Mouse (Mus musculus): Measurements from ENCODE around the gene Olfr523. TPM values are rescaled to one million over a fixed set of nuclear protein-coding genes. Genes with fewer than 3 reads are reported as not detected.

Gene Olfr523
- polyA plus RNA-seq, 1 experiment from 2014 or later: not detected

DNA sequence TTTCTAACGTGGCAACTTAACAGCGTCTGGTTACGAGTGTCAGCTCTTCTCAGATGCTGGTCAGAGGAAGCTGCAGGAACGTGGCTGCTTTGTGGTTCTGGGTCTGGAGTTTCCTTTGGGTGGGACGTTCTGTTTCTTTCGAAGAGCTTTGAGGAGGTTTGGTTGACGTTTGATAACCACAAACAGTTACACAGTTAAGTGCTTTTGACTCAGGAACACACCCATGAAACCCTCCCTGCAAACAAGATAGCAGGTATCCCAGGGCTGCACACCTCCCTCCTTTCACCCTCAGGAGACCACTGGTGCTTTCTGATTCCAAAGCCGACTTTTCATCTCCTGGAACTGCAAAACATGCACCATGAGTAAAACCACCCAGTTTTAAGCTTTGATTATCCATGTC is 35.1 kb downstream of the Olfr523 start:
- Histone ChIP-seq H3K27ac (no peak overlapping the region), H3K9ac (no peak overlapping the region), H3K27me3 (no peaks in the 10 kb centered on the region; the same call in 1 of the 2 replicates), H3K9me3 (no peaks in the 10 kb centered on the region), H3K4me1 (no peaks in the 10 kb centered on the region), H3K36me3 (no peaks in the 10 kb centered on the region), H3K4me2 (replicated peaks) (no peak overlapping the region), H3K4me3 (no peak overlapping the region)
- WGBS: 74% methylated on average over 8 of the region's 8 CpGs
- no peak for ATAC-seq (ENCODE audit: low FRiP score, low read depth)

GRCm38 (mm10) chr7:140208677-140209076 is 35.7 kb downstream of the Olfr523 start:
- Histone ChIP-seq H3K27ac (no peak overlapping the region), H3K4me2 (replicated peaks) (no peak overlapping the region), H3K27me3 (no peaks in the 10 kb centered on the region; the same call in 1 of the 2 replicates), H3K9me3 (no peaks in the 10 kb centered on the region), H3K9ac (no peak overlapping the region), H3K36me3 (no peaks in the 10 kb centered on the region), H3K4me3 (no peak overlapping the region), H3K4me1 (no peaks in the 10 kb centered on the region)
- ATAC-seq (ENCODE audit: low FRiP score, low read depth): no peak
- WGBS: 88% methylated on average over 3 of the region's 3 CpGs

DNA sequence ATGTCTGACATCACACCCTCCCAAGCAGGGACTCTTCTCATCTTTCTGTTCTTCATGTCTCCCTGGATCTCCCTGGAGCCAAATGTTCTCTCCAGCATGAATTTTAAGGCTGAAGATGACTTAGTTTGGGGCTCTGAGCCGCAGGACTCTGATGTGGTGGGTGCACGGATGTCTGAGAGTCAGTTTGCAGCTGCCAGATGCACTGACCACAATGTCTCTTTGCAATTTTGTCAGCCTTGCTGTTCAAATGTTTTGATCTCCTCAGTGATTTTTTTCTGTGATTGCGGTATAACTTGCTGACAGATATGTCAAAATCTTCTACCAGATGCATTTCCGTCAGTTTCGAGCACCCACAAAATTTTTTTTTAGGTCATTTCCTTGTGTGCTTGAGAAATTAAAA is 40.8 kb downstream of the Olfr523 start:
- no peak for ATAC-seq (ENCODE audit: low FRiP score, low read depth)
- Histone ChIP-seq H3K4me1 (no peaks in the 10 kb centered on the region), H3K9me3 (no peaks in the 10 kb centered on the region), H3K27ac (no peak overlapping the region), H3K4me3 (no peak overlapping the region), H3K4me2 (replicated peaks) (no peak overlapping the region), H3K9ac (no peak overlapping the region), H3K27me3 (no peaks in the 10 kb centered on the region), H3K36me3 (no peaks in the 10 kb centered on the region)
- WGBS: 80% methylated on average over 5 of the region's 5 CpGs

- Histone ChIP-seq H3K4me1 (no peaks in the 10 kb centered on the region), H3K27ac (no peak within 1 kb of the TSS), H3K27me3 (no peaks in the 10 kb centered on the region), H3K4me3 (no peak within 1 kb of the TSS), H3K36me3 (no peaks in the 10 kb centered on the region), H3K4me2 (replicated peaks) (no peak within 1 kb of the TSS), H3K9ac (no peak within 1 kb of the TSS), H3K9me3 (no peaks in the 10 kb centered on the region)
- WGBS: 83% methylated on average over 2 of the region's 2 CpGs
- ATAC-seq (ENCODE audit: low FRiP score, low read depth): no peak
Measured at GRCm38 (mm10) chr7:140217967-140218366, 45.0 kb downstream of the Olfr523 start, which contains the start of gene Cd163l1. Gene Cd163l1 (plus strand): TSS chr7:140218267.

- no peak for ATAC-seq (ENCODE audit: low FRiP score, low read depth)
- Histone ChIP-seq H3K9ac (no peak overlapping the region), H3K36me3 (no peaks in the 10 kb centered on the region), H3K4me1 (no peaks in the 10 kb centered on the region), H3K27ac (no peak overlapping the region), H3K9me3 (no peaks in the 10 kb centered on the region), H3K27me3 (no peaks in the 10 kb centered on the region), H3K4me2 (replicated peaks) (no peak overlapping the region), H3K4me3 (no peak overlapping the region)
- WGBS: 11% methylated on average over 1 of the region's 1 CpGs
Measured at GRCm38 (mm10) chr7:140219268-140219667, 46.3 kb downstream of the Olfr523 start.

GRCm38 (mm10) chr7:140220375-140220774 is 47.4 kb downstream of the Olfr523 start:
- WGBS: 80% methylated on average over 4 of the region's 4 CpGs
- Histone ChIP-seq H3K4me3 (no peak overlapping the region), H3K36me3 (no peaks in the 10 kb centered on the region), H3K9ac (no peak overlapping the region), H3K9me3 (no peaks in the 10 kb centered on the region), H3K27me3 (no peaks in the 10 kb centered on the region), H3K4me2 (replicated peaks) (no peak overlapping the region), H3K4me1 (no peaks in the 10 kb centered on the region), H3K27ac (no peak overlapping the region)
- no peak for ATAC-seq (ENCODE audit: low FRiP score, low read depth)

DNA sequence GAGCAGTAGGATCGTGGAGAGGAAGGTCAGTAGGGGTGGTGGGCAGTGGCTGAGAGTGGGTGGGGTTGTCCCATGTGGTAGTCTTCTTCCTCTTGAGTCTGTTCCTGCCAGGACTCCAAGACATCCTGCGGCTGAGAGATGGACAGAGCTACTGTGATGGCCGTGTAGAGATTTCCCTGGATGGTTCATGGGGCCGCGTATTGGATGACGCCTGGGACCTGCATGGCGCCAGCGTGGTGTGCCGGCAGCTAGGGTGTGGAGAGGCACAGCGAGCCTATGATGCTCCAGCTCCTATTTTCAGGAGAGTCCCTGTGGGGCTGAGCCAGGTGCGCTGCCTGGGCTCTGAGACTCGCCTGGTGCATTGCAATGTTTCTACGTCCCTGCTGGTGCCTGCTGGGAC is 51.2 kb downstream of the Olfr523 start:
- H3K36me3 ChIP-seq: no peaks in the 10 kb centered on the region
- H3K27me3 ChIP-seq: no peaks in the 10 kb centered on the region
- H3K27ac ChIP-seq: no peak overlapping the region
- no peak overlapping the region for H3K4me3 ChIP-seq
- no peak overlapping the region for H3K9ac ChIP-seq
- ATAC-seq (ENCODE audit: low FRiP score, low read depth): no peak
- H3K9me3 ChIP-seq: no peaks in the 10 kb centered on the region
- no peak overlapping the region for H3K4me2 ChIP-seq (replicated peaks)
- WGBS: 88% methylated on average over 13 of the region's 13 CpGs
- H3K4me1 ChIP-seq: no peaks in the 10 kb centered on the region

Other genes with a start within 250 kb of the Olfr523 start
- 0.15 TPM in 1 of 2 replicates, not detected in the other for gene Utf1, start 229.4 kb upstream of the Olfr523 start, polyA plus RNA-seq (2015; fragmentation: Nextera tagmentation; extraction: Ambion mirVana)
- 0.52 and 0.53 TPM in 2 replicates for gene 6430531B16Rik, start 194.5 kb upstream of the Olfr523 start, polyA plus RNA-seq (2015; fragmentation: Nextera tagmentation; extraction: Ambion mirVana)
- 2.3 and 2.8 TPM in 2 replicates for gene Adam8, start 180.7 kb upstream of the Olfr523 start, polyA plus RNA-seq (2015; fragmentation: Nextera tagmentation; extraction: Ambion mirVana)
- 38.9 and 41.8 TPM in 2 replicates for gene Zfp511, start 136.8 kb upstream of the Olfr523 start, polyA plus RNA-seq (2015; fragmentation: Nextera tagmentation; extraction: Ambion mirVana)
- gene Tubgcp2, start 136.5 kb upstream of the Olfr523 start, polyA plus RNA-seq (2015; fragmentation: Nextera tagmentation; extraction: Ambion mirVana): 67.4 and 68.0 TPM in 2 replicates
- gene Msx3, start 124.1 kb upstream of the Olfr523 start, polyA plus RNA-seq (2015; fragmentation: Nextera tagmentation; extraction: Ambion mirVana): not detected in 2 replicates
- 1.1 TPM in 2 replicates for gene Caly, start 90.7 kb upstream of the Olfr523 start, polyA plus RNA-seq (2015; fragmentation: Nextera tagmentation; extraction: Ambion mirVana)
- 0.25 TPM in 1 of 2 replicates, not detected in the other for gene Prap1, start 79.8 kb upstream of the Olfr523 start, polyA plus RNA-seq (2015; fragmentation: Nextera tagmentation; extraction: Ambion mirVana)
- 22.1 and 24.9 TPM in 2 replicates for gene Fuom, start 70.8 kb upstream of the Olfr523 start, polyA plus RNA-seq (2015; fragmentation: Nextera tagmentation; extraction: Ambion mirVana)
- gene Paox, start 57.4 kb upstream of the Olfr523 start, polyA plus RNA-seq (2015; fragmentation: Nextera tagmentation; extraction: Ambion mirVana): 18.9 and 19.6 TPM in 2 replicates
- 150 and 151 TPM in 2 replicates for gene Echs1, start 56.7 kb upstream of the Olfr523 start, polyA plus RNA-seq (2015; fragmentation: Nextera tagmentation; extraction: Ambion mirVana)
- gene Mtg1, start 35.7 kb upstream of the Olfr523 start, polyA plus RNA-seq (2015; fragmentation: Nextera tagmentation; extraction: Ambion mirVana): 22.7 and 23.6 TPM in 2 replicates
- gene Sprn, start 18.3 kb upstream of the Olfr523 start, polyA plus RNA-seq (2015; fragmentation: Nextera tagmentation; extraction: Ambion mirVana): 0.17 and 0.23 TPM in 2 replicates
- not detected in 2 replicates for gene Olfr522, start 8.5 kb upstream of the Olfr523 start, polyA plus RNA-seq (2015; fragmentation: Nextera tagmentation; extraction: Ambion mirVana)
- not detected in 2 replicates for gene Olfr524, start 32.7 kb downstream of the Olfr523 start, polyA plus RNA-seq (2015; fragmentation: Nextera tagmentation; extraction: Ambion mirVana)
- 0.04 and 0.15 TPM in 2 replicates for gene Cd163l1, start 45.0 kb downstream of the Olfr523 start, polyA plus RNA-seq (2015; fragmentation: Nextera tagmentation; extraction: Ambion mirVana)
- not detected in 2 replicates for gene 5830411N06Rik, start 74.1 kb downstream of the Olfr523 start, polyA plus RNA-seq (2015; fragmentation: Nextera tagmentation; extraction: Ambion mirVana)
- gene Olfr525, start 147.6 kb downstream of the Olfr523 start, polyA plus RNA-seq (2015; fragmentation: Nextera tagmentation; extraction: Ambion mirVana): not detected in 2 replicates
- gene Olfr527, start 160.8 kb downstream of the Olfr523 start, polyA plus RNA-seq (2015; fragmentation: Nextera tagmentation; extraction: Ambion mirVana): not detected in 2 replicates
- gene Olfr60, start 188.5 kb downstream of the Olfr523 start, polyA plus RNA-seq (2015; fragmentation: Nextera tagmentation; extraction: Ambion mirVana): not detected in 2 replicates
- not detected in 2 replicates for gene Olfr530, start 203.1 kb downstream of the Olfr523 start, polyA plus RNA-seq (2015; fragmentation: Nextera tagmentation; extraction: Ambion mirVana)
- gene Olfr531, start 229.7 kb downstream of the Olfr523 start, polyA plus RNA-seq (2015; fragmentation: Nextera tagmentation; extraction: Ambion mirVana): not detected in 2 replicates
- not detected in 2 replicates for gene Olfr532, start 248.4 kb downstream of the Olfr523 start, polyA plus RNA-seq (2015; fragmentation: Nextera tagmentation; extraction: Ambion mirVana)

Data from limb, embryonic 13.5 days (tissue).